Mouse (Mus musculus) ES-Bruce4 (cell line): ENCODE measurements around the gene Cd109.

Experiments
- CTCF ChIP-seq: IDR thresholded peaks from one replicate; pipeline ENCODE4 v1.8.1; 2011; ENCODE audit warnings: low read depth, low read length
- EP300 ChIP-seq: IDR thresholded peaks from 2 replicates; pipeline ENCODE4 v1.6.1; 2011; ENCODE audit warnings: low read depth, low read length; ENCODE audit not compliant: insufficient read depth
- POLR2A ChIP-seq: IDR thresholded peaks from one replicate; pipeline ENCODE4 v1.8.1; 2011; ENCODE audit warnings: low read length; ENCODE audit not compliant: insufficient read depth

GRCm38 (mm10) chr9:78579644-78580396 lies 35.5 kb upstream of the Cd109 start:
- TF ChIP-seq EP300 (no peak), POLR2A (no peak), CTCF (no peak)
